Mouse (Mus musculus) MEL (cell line): ENCODE results near the gene Gsn.

Experiments
- CTCF ChIP-seq, 3 experiments: IDR thresholded peaks in 2 of 3; conservative IDR thresholded peaks in 1 of 3; 2 replicates each; pipeline ENCODE4 v1.5.1; 2011 to 2012; ENCODE audit warnings: low read length in 3 of 3, low read depth in 2 of 3, mild to moderate bottlenecking in 2 of 3, improper control_type of control experiment in 1 of 3, inconsistent platforms in 1 of 3, mixed read lengths in 1 of 3, moderate library complexity in 1 of 3; ENCODE audit not compliant: control insufficient read depth in 1 of 3, insufficient read depth in 1 of 3, poor library complexity in 1 of 3, severe bottlenecking in 1 of 3
- EP300 ChIP-seq, 2 experiments: IDR thresholded peaks; 2 replicates each; pipeline ENCODE4 v1.6.1; 2011; ENCODE audit warnings: improper control_type of control experiment in 2 of 2, low read length in 2 of 2, low read depth in 1 of 2, mild to moderate bottlenecking in 1 of 2
- HCFC1 ChIP-seq: IDR thresholded peaks from 2 replicates; pipeline ENCODE4 v1.6.1; 2012; ENCODE audit warnings: low read depth, mild to moderate bottlenecking, inconsistent platforms, low read length, improper control_type of control experiment, moderate library complexity
- JUND ChIP-seq: IDR thresholded peaks from 2 replicates; pipeline ENCODE4 v1.6.1; 2011; ENCODE audit warnings: low read depth, mild to moderate bottlenecking, improper control_type of control experiment, low read length
- MAX ChIP-seq: IDR thresholded peaks from 2 replicates; pipeline ENCODE4 v1.6.1; 2011; ENCODE audit warnings: low read length, improper control_type of control experiment
- MYC ChIP-seq: IDR thresholded peaks from 2 replicates; pipeline ENCODE4 v1.6.1; 2011; ENCODE audit warnings: low read depth, mild to moderate bottlenecking, low read length, improper control_type of control experiment, moderate library complexity
- POLR2A ChIP-seq, 2 experiments: IDR thresholded peaks; 2 replicates each; pipeline ENCODE4 v1.6.1; 2011 to 2012; ENCODE audit warnings: low read length in 2 of 2, mild to moderate bottlenecking in 2 of 2, control low read depth in 1 of 2, improper control_type of control experiment in 1 of 2, low read depth in 1 of 2, moderate library complexity in 1 of 2; ENCODE audit not compliant: control insufficient read depth in 1 of 2, insufficient read depth in 1 of 2, poor library complexity in 1 of 2
- POLR2AphosphoS2 ChIP-seq: IDR thresholded peaks from 2 replicates; pipeline ENCODE4 v1.6.1; 2011; ENCODE audit warnings: low read length, improper control_type of control experiment
- UBTF ChIP-seq: IDR thresholded peaks from 2 replicates; pipeline ENCODE4 v1.6.1; 2012; ENCODE audit warnings: low read depth, mild to moderate bottlenecking, inconsistent platforms, low read length, improper control_type of control experiment, moderate library complexity, borderline replicate concordance; ENCODE audit not compliant: insufficient read depth

DNA sequence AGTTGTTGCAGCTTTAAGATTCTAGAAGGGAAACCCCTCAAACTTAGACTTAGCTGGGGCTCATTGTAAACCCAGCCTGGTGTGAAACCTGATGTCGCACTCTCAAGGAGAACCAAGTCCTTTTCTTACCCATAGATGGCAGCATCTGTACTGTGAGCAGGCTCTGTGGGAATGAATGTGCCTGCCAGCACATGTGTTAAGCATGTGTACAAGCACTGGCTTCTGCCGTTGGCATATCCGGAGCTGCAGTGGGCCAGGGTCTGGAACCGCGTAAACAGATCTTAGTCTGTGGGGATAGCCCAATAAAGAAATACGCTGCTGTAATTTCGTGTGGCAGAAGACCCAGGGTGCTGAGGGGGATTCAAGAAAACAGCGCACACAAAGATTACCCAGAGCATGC is 9.1 kb downstream of the Gsn start:
- no peak for TF ChIP-seq POLR2A (IDR thresholded peaks at IDR 0.05; ENCODE audit: control insufficient read depth in 1 of 2, insufficient read depth in 1 of 2, low read depth in 1 of 2, low read length in 2 of 2, poor library complexity in 1 of 2)
- TF ChIP-seq POLR2AphosphoS2 = no peak
- TF ChIP-seq CTCF (IDR thresholded peaks at IDR 0.05 in 2 of 3, conservative IDR thresholded peaks at IDR 0.05 in 1 of 3; ENCODE audit: control insufficient read depth in 1 of 3, insufficient read depth in 1 of 3, low read depth in 2 of 3, low read length in 3 of 3, poor library complexity in 1 of 3, severe bottlenecking in 1 of 3) = peak; percentile 43 to 66 (median 52)
- no peak for TF ChIP-seq JUND
- TF ChIP-seq MYC = peak; percentile 93
- peak; percentile 82 for TF ChIP-seq MAX
- no peak for TF ChIP-seq HCFC1
- no peak for TF ChIP-seq UBTF
- no peak for TF ChIP-seq EP300 (IDR thresholded peaks at IDR 0.05; ENCODE audit: low read depth in 1 of 2, low read length in 2 of 2)
